Mouse (Mus musculus) cerebellum, adult 2 months (tissue): ENCODE measurements around the gene Unc119b. TPM values are rescaled to one million over a fixed set of nuclear protein-coding genes. Genes with fewer than 3 reads are reported as not detected.

Experiments used
- DNase-seq, 2 experiments: peaks; one replicate each; pipeline ENCODE4 v3.0.0; 2021
- H3K27ac ChIP-seq: fragments of 200-500 bp; 2 replicates; pipeline ENCODE4 v1.5.1; 2012; ENCODE audit warnings: low read length, control low read depth, inconsistent platforms; ENCODE audit not compliant: insufficient read depth
- H3K27me3 ChIP-seq: fragments of 200-500 bp; 2 replicates; pipeline ENCODE4 v1.6.1; 2012; ENCODE audit warnings: inconsistent platforms, mild to moderate bottlenecking, low read length, moderate library complexity; ENCODE audit not compliant: control insufficient read depth, insufficient read depth
- H3K4me1 ChIP-seq: fragments of 200-500 bp; 2 replicates; pipeline ENCODE4 v1.6.1; 2011; ENCODE audit warnings: low read length; ENCODE audit not compliant: control insufficient read depth, insufficient read depth
- H3K4me3 ChIP-seq: fragments of 200-500 bp; replicated peaks from 2 replicates; pipeline ENCODE3; 2011; ENCODE audit warnings: mild to moderate bottlenecking, low read depth, low read length, control low read depth; ENCODE audit not compliant: insufficient read depth
- CTCF ChIP-seq: fragments of 200-500 bp; IDR thresholded peaks from 2 replicates; pipeline ENCODE4 v1.5.1; 2011; ENCODE audit warnings: low read depth, mild to moderate bottlenecking, control low read depth, low read length, moderate library complexity, borderline replicate concordance; ENCODE audit not compliant: insufficient read depth
- POLR2A ChIP-seq: fragments of 200-500 bp; IDR thresholded peaks from 2 replicates; pipeline ENCODE4 v1.6.1; 2011; ENCODE audit warnings: low read length, control low read depth, borderline replicate concordance; ENCODE audit not compliant: insufficient read depth
- WGBS: fragments of 180-500 bp; shearing (Covaris S2); methylation state at CpG from one replicate; pipeline ENCODE4 v1.1.7; 2018; 5-methylcytosine and 5-hydroxymethylcytosine counted together
- polyA plus RNA-seq: library from polyadenylated mRNA; depleted of rRNA; stranded (reverse); fragments of >200 nt; gene quantifications from 2 replicates; pipeline ENCODE4 v1.2.3, GENCODE M21; 2012

Unc119b gene
- polyA plus RNA-seq, 1 experiment = 34.0 TPM

DNA sequence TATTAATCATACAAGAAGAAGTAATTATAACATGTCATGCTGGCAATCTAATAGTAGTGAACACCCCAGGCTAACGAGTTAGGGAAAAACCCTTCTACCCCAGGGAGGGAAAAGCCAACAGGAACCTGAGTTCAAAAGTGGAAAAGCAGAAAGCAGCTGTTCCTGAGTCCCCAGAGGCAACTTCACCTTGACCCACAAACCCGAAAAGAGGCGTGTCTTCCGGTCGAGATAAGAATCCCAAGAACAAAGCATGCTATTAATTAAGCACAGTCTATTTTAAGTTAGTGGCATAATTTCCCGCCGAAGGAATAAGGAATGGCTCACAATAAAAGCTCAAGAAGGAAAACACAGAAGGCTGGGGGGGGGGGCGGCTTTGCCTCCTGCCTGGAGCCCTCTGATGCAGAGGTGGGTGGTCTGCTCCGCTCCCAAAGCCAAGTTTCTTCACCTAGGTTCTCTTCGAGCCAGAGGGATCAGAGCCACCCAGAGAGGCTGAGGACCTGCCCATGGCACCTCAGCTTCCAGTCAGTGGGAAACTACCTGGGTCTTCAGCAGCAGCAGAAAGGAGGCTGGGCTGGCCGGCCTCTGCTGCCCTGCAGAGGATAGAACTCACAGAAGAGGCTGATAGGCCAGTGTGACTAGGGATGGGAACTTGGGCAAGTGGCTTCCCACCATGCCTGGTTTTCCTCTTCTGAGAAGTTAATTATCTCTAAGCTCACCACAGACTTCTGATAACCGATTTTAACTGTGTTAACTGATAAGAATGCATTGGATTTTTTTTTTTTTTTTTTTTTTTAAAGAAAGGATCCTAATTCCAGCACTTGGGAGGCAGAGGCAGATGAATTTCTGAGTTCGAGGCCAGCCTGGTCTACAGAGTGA is 26.5 kb upstream of the Unc119b start:
- DNase-seq = no peak
- no peak overlapping the region for H3K27ac ChIP-seq
- no peak for TF ChIP-seq POLR2A
- no peak for TF ChIP-seq CTCF
- peaks cover 10% of the 10 kb centered on the region; the same call in 1 of the 2 replicates for H3K4me1 ChIP-seq
- WGBS = 61% methylated on average over 13 of the region's 13 CpGs
- H3K27me3 ChIP-seq = no peaks in the 10 kb centered on the region
- H3K4me3 ChIP-seq = no peak overlapping the region

DNA sequence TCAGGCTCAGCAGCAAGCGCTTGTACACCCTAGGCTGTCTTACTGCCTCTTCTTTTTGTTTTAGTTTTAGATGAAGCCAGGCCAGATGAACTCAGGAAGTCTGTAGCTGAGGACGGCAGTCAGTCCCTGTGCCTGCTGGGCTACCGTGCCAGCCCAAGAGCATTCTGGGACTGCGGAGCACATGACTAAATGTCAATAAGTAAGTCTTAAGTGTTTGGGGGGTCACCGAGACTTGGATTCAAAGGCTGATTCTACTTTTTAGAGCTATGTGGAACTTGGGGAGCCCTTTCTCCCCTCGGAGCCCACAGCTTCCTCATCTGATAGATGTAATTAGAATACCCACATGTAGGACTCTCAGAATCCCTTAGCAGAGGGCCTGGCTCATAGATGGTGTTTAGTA is 25.9 kb upstream of the Unc119b start:
- no peak for DNase-seq
- Histone ChIP-seq H3K4me1 (peaks cover 10% of the 10 kb centered on the region; the same call in 1 of the 2 replicates), H3K4me3 (no peak overlapping the region), H3K27me3 (no peaks in the 10 kb centered on the region), H3K27ac (no peak overlapping the region)
- 82% methylated on average over 6 of the region's 6 CpGs for WGBS
- TF ChIP-seq POLR2A (no peak), CTCF (no peak)

DNA sequence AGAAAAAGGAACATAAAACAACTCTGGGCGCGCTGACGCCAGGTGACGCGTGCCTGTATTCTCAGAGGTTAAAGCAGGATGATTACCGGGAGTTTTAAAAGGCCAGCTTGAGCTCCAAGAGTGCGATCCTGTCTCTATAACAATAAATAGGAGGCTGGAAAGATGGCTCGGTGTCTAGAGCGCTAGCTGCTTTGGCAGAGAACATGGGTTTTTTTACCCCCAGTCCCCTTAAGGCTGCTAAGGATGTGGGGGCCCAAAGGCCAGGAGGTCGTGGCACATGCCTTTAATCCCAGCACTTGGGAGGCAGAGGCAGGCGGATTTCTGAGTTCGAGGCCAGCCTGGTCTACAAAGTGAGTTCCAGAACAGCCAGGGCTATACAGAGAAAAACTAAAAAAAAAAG is 24.4 kb upstream of the Unc119b start:
- 23% methylated on average over 12 of the region's 12 CpGs for WGBS
- no peak for DNase-seq
- H3K27ac ChIP-seq = peak overlapping the region; percentile 97; the same call in 1 of the 2 replicates
- H3K4me3 ChIP-seq = peak overlapping the region; percentile 88
- H3K4me1 ChIP-seq = peaks cover 20% of the 10 kb centered on the region; the same call in 1 of the 2 replicates
- no peaks in the 10 kb centered on the region for H3K27me3 ChIP-seq
- TF ChIP-seq POLR2A = no peak

DNA sequence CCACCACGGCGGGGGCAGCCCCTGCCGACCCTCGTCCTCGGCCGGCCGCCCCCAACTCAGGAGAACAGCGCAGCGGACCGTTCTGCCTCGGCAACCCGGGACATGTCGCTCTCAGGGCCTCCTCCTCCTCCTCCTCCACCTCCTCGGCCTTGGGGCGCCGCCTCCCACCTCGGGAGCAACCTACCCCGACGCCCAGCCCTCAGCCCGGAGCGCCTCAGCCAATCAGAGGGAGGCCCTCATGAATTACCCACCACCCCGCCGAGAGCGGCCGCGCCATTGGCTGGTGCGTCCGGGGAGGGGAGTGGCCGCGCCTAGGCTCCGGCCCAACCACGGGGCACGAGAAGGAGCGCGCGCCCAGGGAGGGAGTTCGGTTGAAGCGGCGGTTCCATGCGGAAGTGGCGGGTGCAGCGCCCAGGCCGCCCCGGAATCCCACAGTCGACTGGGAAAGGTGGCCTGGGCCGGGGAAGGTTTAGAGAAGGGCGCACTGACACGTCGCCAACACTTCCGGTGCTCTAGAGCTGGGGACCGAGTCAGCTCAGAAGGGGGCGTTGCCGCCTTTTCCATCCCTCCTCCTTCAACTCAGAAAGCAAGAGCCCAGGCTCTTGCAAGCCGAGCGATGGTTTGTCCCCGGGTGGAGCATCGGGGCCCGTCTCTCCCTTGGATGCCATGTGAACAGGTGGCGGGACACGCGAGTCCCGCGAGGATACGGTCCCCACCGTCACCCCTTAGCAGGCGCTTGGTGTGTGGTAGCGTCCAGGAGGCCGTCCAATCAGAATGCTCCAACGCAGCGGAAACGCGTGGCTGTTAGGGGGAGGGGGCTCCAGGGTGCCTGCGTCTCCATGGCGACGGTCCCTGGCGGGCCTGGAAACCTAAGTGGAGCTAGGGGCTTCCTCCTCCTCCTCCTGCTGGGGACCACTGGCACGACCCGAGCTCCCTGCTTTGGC is 23.5 kb upstream of the Unc119b start, which contains the start of gene Mlec:
TSS of gene Mlec (minus strand) at position 140 of the 944 bp plus-strand sequence.
- Histone ChIP-seq H3K4me3 (peak within 1 kb of the TSS; percentile 88), H3K4me1 (peaks cover 24% of the 10 kb centered on the region; the same call in 1 of the 2 replicates), H3K27ac (peak within 1 kb of the TSS; percentile 97), H3K27me3 (no peaks in the 10 kb centered on the region)
- TF ChIP-seq POLR2A (peak; percentile 74), CTCF (no peak)
- under 1% methylated on average over 77 of the region's 78 CpGs for WGBS
- DNase-seq = peak; percentile 99 to 100

DNA sequence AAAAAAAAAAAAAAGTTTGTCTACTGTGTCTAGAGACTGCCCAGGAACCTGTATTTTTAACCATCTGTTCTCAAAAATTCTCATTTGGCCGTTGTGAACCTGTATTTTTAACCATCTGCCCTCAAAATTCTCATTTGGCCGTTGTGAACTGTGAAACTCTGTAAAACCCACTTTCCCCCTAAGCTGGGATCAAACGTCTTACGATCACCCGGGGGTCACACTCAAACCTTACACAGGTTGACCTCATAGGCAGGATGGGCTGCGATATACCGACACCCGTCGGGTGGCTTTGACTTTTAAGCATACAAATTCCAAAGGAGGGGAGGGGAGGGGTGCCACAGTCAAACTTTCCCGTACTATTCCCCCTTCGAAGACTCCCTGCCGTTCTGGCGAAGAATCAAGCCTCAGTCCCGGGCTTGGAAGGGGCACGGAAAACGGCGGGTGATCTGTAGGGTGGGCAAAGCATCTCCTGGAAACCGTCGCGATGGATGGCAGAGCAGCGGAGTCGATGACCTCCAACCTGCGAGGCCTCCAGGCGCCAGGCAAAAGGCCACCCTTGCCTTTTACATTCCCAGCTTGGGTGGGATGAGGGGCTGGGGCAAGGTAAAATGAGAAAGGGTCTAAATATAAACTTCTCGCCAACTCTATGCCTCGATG is 22.3 kb upstream of the Unc119b start:
- peak; percentile 46 to 56 for DNase-seq
- no peak for TF ChIP-seq CTCF
- no peak for TF ChIP-seq POLR2A
- H3K4me1 ChIP-seq = peaks cover 25% of the 10 kb centered on the region; the same call in 1 of the 2 replicates
- no peaks in the 10 kb centered on the region for H3K27me3 ChIP-seq
- H3K4me3 ChIP-seq = peak overlapping the region; percentile 66
- WGBS = 1% methylated on average over 26 of the region's 26 CpGs
- H3K27ac ChIP-seq = no peak overlapping the region

DNA sequence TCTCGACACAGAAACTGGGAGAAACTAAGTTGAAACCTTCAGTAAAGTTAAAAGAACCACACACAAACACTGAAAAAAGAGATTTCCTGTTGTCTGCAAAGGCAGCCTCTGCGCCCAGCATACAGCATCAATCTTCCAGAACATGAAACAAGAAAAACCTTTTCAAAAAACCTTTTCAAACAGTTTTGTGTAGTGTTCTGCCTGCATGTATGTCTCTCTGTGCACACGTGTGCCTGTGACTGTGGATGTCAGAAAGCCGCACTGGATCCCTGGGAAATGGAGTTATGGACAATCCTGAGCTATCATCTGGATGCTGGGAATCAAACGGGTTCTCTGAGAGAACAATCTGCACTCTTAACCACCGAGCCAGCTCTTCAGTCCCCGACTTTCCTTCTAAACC is 21.6 kb upstream of the Unc119b start:
- Histone ChIP-seq H3K4me1 (peaks cover 25% of the 10 kb centered on the region; the same call in 1 of the 2 replicates), H3K4me3 (peak overlapping the region; percentile 29), H3K27me3 (no peaks in the 10 kb centered on the region), H3K27ac (no peak overlapping the region)
- DNase-seq = no peak
- TF ChIP-seq POLR2A (no peak), CTCF (no peak)
- 48% methylated on average over 7 of the region's 7 CpGs for WGBS

DNA sequence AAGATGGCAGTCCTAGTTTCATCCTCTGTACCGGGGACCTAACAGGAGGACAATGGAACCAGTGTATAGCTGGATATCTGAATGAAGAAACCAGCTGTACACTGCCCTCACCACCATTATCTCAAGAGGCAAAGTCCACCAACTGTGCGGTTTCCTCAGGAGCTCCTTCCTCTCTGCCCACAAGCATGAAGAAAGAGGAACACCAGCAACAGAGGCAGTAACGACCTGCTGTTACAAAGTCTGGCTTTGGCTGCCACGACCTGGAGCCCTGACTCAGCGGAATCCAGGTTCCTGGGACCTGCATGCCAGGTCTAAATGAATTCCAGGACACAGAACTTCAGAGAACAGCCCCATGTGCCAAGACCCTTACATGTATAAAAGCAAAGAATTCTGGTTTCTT is 21.1 kb upstream of the Unc119b start:
- WGBS = 16% methylated on average over 5 of the region's 5 CpGs
- peak overlapping the region; percentile 3 for H3K4me3 ChIP-seq
- no peaks in the 10 kb centered on the region for H3K27me3 ChIP-seq
- no peak overlapping the region for H3K27ac ChIP-seq
- DNase-seq = no peak
- TF ChIP-seq CTCF (no peak), POLR2A (no peak)
- H3K4me1 ChIP-seq = peaks cover 25% of the 10 kb centered on the region; the same call in 1 of the 2 replicates
